Mouse (Mus musculus) left cerebral cortex, postnatal 14 days (tissue): ENCODE results near the gene Pcbp1. TPM values are rescaled to one million over a fixed set of nuclear protein-coding genes. Genes with fewer than 3 reads are reported as not detected.

Experiments
- DNase-seq, 2 experiments: peaks; one replicate each; pipeline ENCODE4 v3.0.0; 2021 to 2022; ENCODE audit warnings: low spot score in 2 of 2, mixed read lengths in 1 of 2
- intact Hi-C: fragments of 180-260 bp; cut with DNase I; formaldehyde crosslinking; loops from one replicate; pipeline ENCODE4 v1.15.1; 2025
- total RNA-seq, 2 experiments: library from RNA; stranded (reverse); gene quantifications; 2 replicates each; pipeline ENCODE4 v1.2.3; 2021

Gene Pcbp1
- total RNA-seq, 2 experiments from 2014 or later: 182 to 190 TPM

GRCm38 (mm10) chr6:86525646-86526031, 482 bp downstream of the Pcbp1 start:
- peak; percentile 72 for DNase-seq
- intact Hi-C loops: loop anchor here (1.0 to 5.0 kb wide), 2 partner anchors 53 to 147 kb away; no protein-coding TSS in a partner anchor

- intact Hi-C loops: loop anchor here (5.0 kb wide), 2 partner anchors 38 to 147 kb away; no protein-coding TSS in a partner anchor
Measured at GRCm38 (mm10) chr6:86524879-86525645, 1.1 kb downstream of the Pcbp1 start.

GRCm38 (mm10) chr6:86523755-86524434, 2.2 kb downstream of the Pcbp1 start:
- no peak for DNase-seq
- intact Hi-C loops: loop anchor here (5.0 kb wide), 1 partner anchor 37 kb away; no protein-coding TSS in a partner anchor

More at GRCm38 (mm10) chr6:86524879-86525645, 1.1 kb downstream of the Pcbp1 start:
- DNase-seq: peak; percentile 39 to 48

- intact Hi-C loops: loop anchor here (5.0 kb wide), 1 partner anchor 36 kb away; no protein-coding TSS in a partner anchor
Measured at GRCm38 (mm10) chr6:86523242-86523754, 2.8 kb downstream of the Pcbp1 start.

GRCm38 (mm10) chr6:86522001-86522911, 3.9 kb downstream of the Pcbp1 start:
- no peak for DNase-seq
- intact Hi-C loops: loop anchor here (5.0 kb wide), 1 partner anchor 35 kb away; no protein-coding TSS in a partner anchor

More at GRCm38 (mm10) chr6:86523242-86523754, 2.8 kb downstream of the Pcbp1 start:
- no peak for DNase-seq

GRCm38 (mm10) chr6:86519767-86520345, 6.3 kb downstream of the Pcbp1 start:
- intact Hi-C loops: loop anchor here (5.0 kb wide), 1 partner anchor 33 kb away; no protein-coding TSS in a partner anchor
- DNase-seq: no peak

GRCm38 (mm10) chr6:86516021-86516420, 10.1 kb downstream of the Pcbp1 start:
- no peak for DNase-seq
- intact Hi-C loops: no loop called here

- intact Hi-C loops: no loop called here
- no peak for DNase-seq
Measured at GRCm38 (mm10) chr6:86513296-86513695, 12.8 kb downstream of the Pcbp1 start.

GRCm38 (mm10) chr6:86510979-86511378, 15.1 kb downstream of the Pcbp1 start:
- intact Hi-C loops: no loop called here
- no peak for DNase-seq

- no peak for DNase-seq
- intact Hi-C loops: no loop called here
Measured at GRCm38 (mm10) chr6:86509866-86510200, 16.3 kb downstream of the Pcbp1 start.

- intact Hi-C loops: no loop called here
- no peak for DNase-seq
Measured at GRCm38 (mm10) chr6:86509194-86509865, 16.8 kb downstream of the Pcbp1 start.

- DNase-seq: no peak
- intact Hi-C loops: no loop called here
Measured at GRCm38 (mm10) chr6:86508736-86509135, 17.4 kb downstream of the Pcbp1 start.

GRCm38 (mm10) chr6:86507116-86507515, 19.0 kb downstream of the Pcbp1 start:
- intact Hi-C loops: no loop called here
- DNase-seq: no peak

GRCm38 (mm10) chr6:86506309-86506708, 19.8 kb downstream of the Pcbp1 start:
- intact Hi-C loops: no loop called here
- no peak for DNase-seq

- intact Hi-C loops: no loop called here
- DNase-seq: no peak
Measured at GRCm38 (mm10) chr6:86505671-86506070, 20.4 kb downstream of the Pcbp1 start.

- intact Hi-C loops: no loop called here
Measured at GRCm38 (mm10) chr6:86503513-86503912, 22.6 kb downstream of the Pcbp1 start.

GRCm38 (mm10) chr6:86499571-86500109, 26.5 kb downstream of the Pcbp1 start:
- intact Hi-C loops: no loop called here

More at GRCm38 (mm10) chr6:86503513-86503912, 22.6 kb downstream of the Pcbp1 start:
- no peak for DNase-seq

More at GRCm38 (mm10) chr6:86499571-86500109, 26.5 kb downstream of the Pcbp1 start:
- DNase-seq: no peak
